Mouse (Mus musculus): ENCODE data around the gene N6amt1. TPM values are rescaled to one million over a fixed set of nuclear protein-coding genes. Genes with fewer than 3 reads are reported as not detected.

Gene N6amt1
- polyA plus RNA-seq, 1 experiment from 2014 or later = 17.7 TPM

GRCm38 (mm10) chr16:87324571-87324970 lies 29.4 kb upstream of the N6amt1 start:
- Histone ChIP-seq H3K9me3 (ENCODE audit: control insufficient read depth, low read length) (no peaks in the 10 kb centered on the region), H3K27me3 (ENCODE audit: control insufficient read depth, insufficient read depth, low read length) (no peaks in the 10 kb centered on the region), H3K9ac (ENCODE audit: low read length) (no peak overlapping the region), H3K4me3 (ENCODE audit: low read depth, low read length) (no peak overlapping the region), H3K4me2 (ENCODE audit: low read depth, low read length, severe bottlenecking) (no peak overlapping the region), H3K36me3 (ENCODE audit: control insufficient read depth, insufficient read depth, low read length) (no peaks in the 10 kb centered on the region), H3K27ac (ENCODE audit: low read depth, low read length) (no peak overlapping the region), H3K4me1 (replicated peaks; ENCODE audit: control insufficient read depth, insufficient read depth, low read length) (no peaks in the 10 kb centered on the region)
- no peak for DNase-seq (ENCODE audit: low spot score)
- 89% methylated on average over 5 of the region's 5 CpGs for WGBS
- no peak for ATAC-seq (replicated peaks; ENCODE audit: low FRiP score)

DNA sequence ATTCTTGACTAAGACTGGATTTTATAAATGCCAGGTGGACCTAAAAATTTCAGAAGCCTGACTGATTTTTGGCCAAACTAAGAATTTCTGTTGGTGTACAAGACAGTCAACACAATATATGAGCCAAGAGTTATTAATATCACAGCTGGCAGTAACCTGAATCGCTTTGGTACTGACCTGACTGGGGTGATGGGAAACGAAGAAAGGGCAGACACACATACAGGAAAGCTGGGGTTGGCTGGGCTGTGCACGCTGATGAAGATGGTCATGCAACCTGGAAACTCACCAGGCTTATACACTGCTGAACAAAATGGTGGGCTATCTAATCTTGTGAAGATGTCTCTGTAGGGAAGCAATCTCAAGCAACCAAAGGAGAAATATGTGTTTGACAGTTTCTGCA lies 24.0 kb upstream of the N6amt1 start:
- Histone ChIP-seq H3K4me3 (ENCODE audit: low read depth, low read length) (no peak overlapping the region), H3K36me3 (ENCODE audit: control insufficient read depth, insufficient read depth, low read length) (no peaks in the 10 kb centered on the region), H3K4me1 (replicated peaks; ENCODE audit: control insufficient read depth, insufficient read depth, low read length) (no peaks in the 10 kb centered on the region), H3K27ac (ENCODE audit: low read depth, low read length) (no peak overlapping the region), H3K9me3 (ENCODE audit: control insufficient read depth, low read length) (no peaks in the 10 kb centered on the region), H3K9ac (ENCODE audit: low read length) (no peak overlapping the region), H3K4me2 (ENCODE audit: low read depth, low read length, severe bottlenecking) (no peak overlapping the region), H3K27me3 (ENCODE audit: control insufficient read depth, insufficient read depth, low read length) (no peaks in the 10 kb centered on the region)
- WGBS = 88% methylated on average over 3 of the region's 3 CpGs
- ATAC-seq (replicated peaks; ENCODE audit: low FRiP score) (no peak), DNase-seq (ENCODE audit: low spot score) (no peak)

GRCm38 (mm10) chr16:87334756-87335155 lies 19.2 kb upstream of the N6amt1 start:
- DNase-seq (ENCODE audit: low spot score) (no peak), ATAC-seq (replicated peaks; ENCODE audit: low FRiP score) (no peak)
- Histone ChIP-seq H3K36me3 (ENCODE audit: control insufficient read depth, insufficient read depth, low read length) (no peaks in the 10 kb centered on the region), H3K27me3 (ENCODE audit: control insufficient read depth, insufficient read depth, low read length) (no peaks in the 10 kb centered on the region), H3K4me3 (ENCODE audit: low read depth, low read length) (no peak overlapping the region), H3K4me1 (replicated peaks; ENCODE audit: control insufficient read depth, insufficient read depth, low read length) (no peaks in the 10 kb centered on the region), H3K9ac (ENCODE audit: low read length) (no peak overlapping the region), H3K4me2 (ENCODE audit: low read depth, low read length, severe bottlenecking) (no peak overlapping the region), H3K9me3 (ENCODE audit: control insufficient read depth, low read length) (no peaks in the 10 kb centered on the region), H3K27ac (ENCODE audit: low read depth, low read length) (no peak overlapping the region)
- WGBS = 92% methylated on average over 3 of the region's 3 CpGs

- H3K4me3 ChIP-seq (ENCODE audit: low read depth, low read length) = no peak overlapping the region
- 85% methylated on average over 6 of the region's 6 CpGs for WGBS
- H3K36me3 ChIP-seq (ENCODE audit: control insufficient read depth, insufficient read depth, low read length) = no peaks in the 10 kb centered on the region
Observed at GRCm38 (mm10) chr16:87341043-87341572, 12.9 kb upstream of the N6amt1 start.

DNA sequence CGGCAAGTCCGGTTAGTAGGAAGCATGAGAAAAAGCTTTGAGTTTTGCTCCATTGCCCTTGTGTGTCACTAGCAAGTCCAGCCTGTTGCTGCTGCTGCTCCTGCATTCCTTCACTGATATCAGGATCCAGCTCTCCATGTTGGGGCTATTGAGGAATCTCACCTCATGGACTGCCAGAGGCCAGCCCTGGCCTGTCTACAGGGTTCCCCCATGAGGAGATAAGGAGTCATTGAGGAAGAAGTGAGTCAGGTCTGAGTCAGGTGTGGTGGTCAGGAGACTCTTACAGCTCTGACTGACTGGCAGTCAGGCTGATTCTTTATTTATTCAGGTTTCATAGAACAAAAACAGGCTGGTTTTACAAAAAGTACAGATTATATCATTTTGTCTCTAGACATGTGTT lies 5.9 kb upstream of the N6amt1 start:
- H3K36me3 ChIP-seq (ENCODE audit: control insufficient read depth, insufficient read depth, low read length) = no peaks in the 10 kb centered on the region
- H3K27ac ChIP-seq (ENCODE audit: low read depth, low read length) = no peak overlapping the region
- H3K4me1 ChIP-seq (replicated peaks; ENCODE audit: control insufficient read depth, insufficient read depth, low read length) = no peaks in the 10 kb centered on the region
- DNase-seq (ENCODE audit: low spot score) (no peak), ATAC-seq (replicated peaks; ENCODE audit: low FRiP score) (no peak)
- H3K4me2 ChIP-seq (ENCODE audit: low read depth, low read length, severe bottlenecking) = no peak overlapping the region
- H3K9ac ChIP-seq (ENCODE audit: low read length) = no peak overlapping the region
- H3K4me3 ChIP-seq (ENCODE audit: low read depth, low read length) = no peak overlapping the region
- WGBS = 91% methylated on average over 2 of the region's 2 CpGs
- H3K9me3 ChIP-seq (ENCODE audit: control insufficient read depth, low read length) = no peaks in the 10 kb centered on the region; the same call in 1 of the 2 replicates
- H3K27me3 ChIP-seq (ENCODE audit: control insufficient read depth, insufficient read depth, low read length) = no peaks in the 10 kb centered on the region

More at GRCm38 (mm10) chr16:87341043-87341572, 12.9 kb upstream of the N6amt1 start:
- H3K4me2 ChIP-seq (ENCODE audit: low read depth, low read length, severe bottlenecking) = no peak overlapping the region
- no peak overlapping the region for H3K9ac ChIP-seq (ENCODE audit: low read length)
- H3K27ac ChIP-seq (ENCODE audit: low read depth, low read length) = no peak overlapping the region
- no peaks in the 10 kb centered on the region for H3K27me3 ChIP-seq (ENCODE audit: control insufficient read depth, insufficient read depth, low read length)
- H3K9me3 ChIP-seq (ENCODE audit: control insufficient read depth, low read length) = no peaks in the 10 kb centered on the region
- ATAC-seq (replicated peaks; ENCODE audit: low FRiP score) (no peak), DNase-seq (ENCODE audit: low spot score) (no peak)
- no peaks in the 10 kb centered on the region for H3K4me1 ChIP-seq (replicated peaks; ENCODE audit: control insufficient read depth, insufficient read depth, low read length)

DNA sequence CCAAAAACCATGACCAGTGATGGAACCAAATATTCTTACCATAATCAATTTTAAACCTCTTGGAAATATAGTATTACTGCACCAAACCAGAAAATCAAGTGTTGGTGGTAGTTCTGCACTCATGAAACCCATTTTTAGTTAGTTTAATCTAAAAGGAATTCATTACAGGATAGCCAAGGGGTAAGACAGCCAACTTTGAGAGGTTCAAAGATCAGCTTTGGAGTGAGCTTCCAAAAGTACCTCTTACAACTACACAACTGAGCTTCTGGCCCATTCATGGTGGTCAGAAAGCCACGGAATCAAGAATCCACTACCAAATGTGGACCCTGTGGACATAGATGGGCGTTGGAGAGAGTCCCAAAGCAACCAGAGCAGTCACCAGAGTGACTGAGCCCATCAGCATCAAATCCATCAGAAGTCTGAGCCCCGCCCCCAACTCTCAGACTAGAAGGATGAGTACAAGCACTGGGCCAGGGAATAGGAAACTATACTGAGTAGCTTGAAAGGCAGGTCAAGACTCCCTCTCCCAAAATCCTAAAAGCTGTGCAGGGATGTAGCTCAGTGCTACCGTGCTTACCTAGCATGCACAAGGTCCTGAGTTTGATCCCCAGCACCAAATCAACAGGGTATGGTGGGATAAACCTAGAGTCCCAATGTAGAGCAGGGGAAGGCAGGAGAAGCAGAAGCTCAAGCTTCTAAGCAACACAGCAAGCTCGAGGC lies 2.4 kb upstream of the N6amt1 start:
- Histone ChIP-seq H3K4me3 (ENCODE audit: low read depth, low read length) (no peak overlapping the region), H3K9me3 (ENCODE audit: control insufficient read depth, low read length) (no peaks in the 10 kb centered on the region; the same call in 1 of the 2 replicates), H3K4me2 (ENCODE audit: low read depth, low read length, severe bottlenecking) (no peak overlapping the region), H3K27ac (ENCODE audit: low read depth, low read length) (no peak overlapping the region), H3K4me1 (replicated peaks; ENCODE audit: control insufficient read depth, insufficient read depth, low read length) (no peaks in the 10 kb centered on the region), H3K36me3 (ENCODE audit: control insufficient read depth, insufficient read depth, low read length) (no peaks in the 10 kb centered on the region), H3K27me3 (ENCODE audit: control insufficient read depth, insufficient read depth, low read length) (no peaks in the 10 kb centered on the region), H3K9ac (ENCODE audit: low read length) (no peak overlapping the region)
- WGBS = 75% methylated on average over 5 of the region's 5 CpGs
- DNase-seq (ENCODE audit: low spot score) = no peak
- no peak for ATAC-seq (replicated peaks; ENCODE audit: low FRiP score)

GRCm38 (mm10) chr16:87353605-87354004 lies 380 bp upstream of the N6amt1 start:
- DNase-seq (ENCODE audit: low spot score) (no peak), ATAC-seq (replicated peaks; ENCODE audit: low FRiP score) (peak; percentile 49)
- Histone ChIP-seq H3K9ac (ENCODE audit: low read length) (no peak overlapping the region; the same call in 1 of the 2 replicates), H3K4me1 (replicated peaks; ENCODE audit: control insufficient read depth, insufficient read depth, low read length) (no peaks in the 10 kb centered on the region), H3K27ac (ENCODE audit: low read depth, low read length) (no peak overlapping the region), H3K4me3 (ENCODE audit: low read depth, low read length) (peak overlapping the region; percentile 77), H3K9me3 (ENCODE audit: control insufficient read depth, low read length) (no peaks in the 10 kb centered on the region; the same call in 1 of the 2 replicates), H3K27me3 (ENCODE audit: control insufficient read depth, insufficient read depth, low read length) (no peaks in the 10 kb centered on the region), H3K36me3 (ENCODE audit: control insufficient read depth, insufficient read depth, low read length) (no peaks in the 10 kb centered on the region), H3K4me2 (ENCODE audit: low read depth, low read length, severe bottlenecking) (peak overlapping the region; percentile 45; the same call in 1 of the 2 replicates)
- WGBS = 97% methylated on average over 1 of the region's 1 CpGs

DNA sequence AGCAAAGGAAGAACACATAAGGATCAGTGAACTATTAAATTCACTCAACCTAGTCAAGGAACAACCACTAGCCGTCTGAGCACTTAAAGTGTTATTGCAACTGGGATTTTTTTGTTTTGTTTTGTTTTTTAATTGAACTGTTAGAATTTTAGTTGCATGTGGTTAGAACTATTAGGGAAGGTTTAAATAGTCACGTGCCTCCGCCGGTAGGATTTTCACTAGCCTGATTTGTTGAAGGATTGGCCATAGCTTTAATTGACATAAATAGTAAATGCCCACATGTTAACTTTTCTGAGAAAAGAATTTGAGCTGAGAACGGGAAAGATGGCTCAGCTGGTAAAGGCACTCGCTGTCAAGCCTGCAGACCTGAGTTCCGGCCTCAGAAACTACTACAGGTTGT lies 763 bp downstream of the N6amt1 start:
- Histone ChIP-seq H3K9me3 (ENCODE audit: control insufficient read depth, low read length) (no peaks in the 10 kb centered on the region; the same call in 1 of the 2 replicates), H3K4me1 (replicated peaks; ENCODE audit: control insufficient read depth, insufficient read depth, low read length) (no peaks in the 10 kb centered on the region), H3K9ac (ENCODE audit: low read length) (no peak overlapping the region; the same call in 1 of the 2 replicates), H3K27ac (ENCODE audit: low read depth, low read length) (no peak overlapping the region), H3K36me3 (ENCODE audit: control insufficient read depth, insufficient read depth, low read length) (no peaks in the 10 kb centered on the region), H3K4me2 (ENCODE audit: low read depth, low read length, severe bottlenecking) (peak overlapping the region; percentile 45; the same call in 1 of the 2 replicates), H3K27me3 (ENCODE audit: control insufficient read depth, insufficient read depth, low read length) (no peaks in the 10 kb centered on the region), H3K4me3 (ENCODE audit: low read depth, low read length) (peak overlapping the region; percentile 77)
- ATAC-seq (replicated peaks; ENCODE audit: low FRiP score) (no peak; the same call in 1 of the 2 replicates), DNase-seq (ENCODE audit: low spot score) (no peak)
- 86% methylated on average over 7 of the region's 7 CpGs for WGBS

DNA sequence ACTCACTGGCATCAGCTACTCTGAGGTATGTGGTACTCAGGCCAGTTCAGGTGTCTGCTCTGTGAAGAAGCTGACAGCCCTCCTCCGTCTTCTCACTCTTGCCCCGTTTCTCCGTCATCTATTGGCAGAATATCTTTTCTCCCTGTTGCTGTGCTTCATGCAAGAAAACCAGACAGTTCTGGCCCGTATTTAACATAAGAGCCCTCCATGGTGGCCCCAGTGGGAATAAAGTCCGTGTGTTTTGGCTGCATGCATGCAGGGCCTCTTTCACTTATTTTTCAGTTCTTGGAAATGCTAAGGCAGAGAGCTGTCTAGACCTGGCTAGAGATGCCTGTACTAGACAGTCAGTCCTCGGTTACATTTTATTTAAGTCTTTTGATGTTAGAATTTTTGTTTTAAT lies 6.1 kb downstream of the N6amt1 start:
- no peak for DNase-seq (ENCODE audit: low spot score)
- no peak overlapping the region for H3K9ac ChIP-seq (ENCODE audit: low read length)
- no peak overlapping the region for H3K4me3 ChIP-seq (ENCODE audit: low read depth, low read length)
- ATAC-seq (replicated peaks; ENCODE audit: low FRiP score) = no peak
- no peak overlapping the region for H3K4me2 ChIP-seq (ENCODE audit: low read depth, low read length, severe bottlenecking)
- H3K27me3 ChIP-seq (ENCODE audit: control insufficient read depth, insufficient read depth, low read length) = no peaks in the 10 kb centered on the region
- WGBS = 91% methylated on average over 6 of the region's 6 CpGs
- H3K36me3 ChIP-seq (ENCODE audit: control insufficient read depth, insufficient read depth, low read length) = no peaks in the 10 kb centered on the region
- no peaks in the 10 kb centered on the region for H3K9me3 ChIP-seq (ENCODE audit: control insufficient read depth, low read length)
- no peaks in the 10 kb centered on the region for H3K4me1 ChIP-seq (replicated peaks; ENCODE audit: control insufficient read depth, insufficient read depth, low read length)
- no peak overlapping the region for H3K27ac ChIP-seq (ENCODE audit: low read depth, low read length)
